Mouse (Mus musculus) limb, embryonic 11.5 days (tissue): ENCODE measurements around the gene Phgr1. TPM values are rescaled to one million over a fixed set of nuclear protein-coding genes. Genes with fewer than 3 reads are reported as not detected.

Experiments used
- ATAC-seq: fragments of 200-750 bp; cut with Nextera tagmentation; 2 replicates; pipeline ENCODE4 v1.8.0; 2017; ENCODE audit warnings: low read depth; ENCODE audit not compliant: insufficient number of reproducible peaks, low FRiP score, low TSS enrichment
- DNase-seq: peaks from one replicate; pipeline ENCODE4 v3.0.0-alpha.2; 2015; ENCODE audit warnings: low spot score
- H3K27ac ChIP-seq: fragments of 300-500 bp; sonication (generic); replicated peaks from 2 replicates; pipeline ENCODE4 v1.5.1; 2014; ENCODE audit warnings: low read depth, mild to moderate bottlenecking, low read length
- H3K27me3 ChIP-seq: fragments of 300-500 bp; sonication (generic); 2 replicates; pipeline ENCODE4 v1.6.1; 2014; ENCODE audit warnings: mild to moderate bottlenecking, low read length, mixed read lengths; ENCODE audit not compliant: control insufficient read depth, insufficient read depth
- H3K36me3 ChIP-seq: fragments of 300-500 bp; sonication (generic); 2 replicates; pipeline ENCODE4 v1.6.1; 2014; ENCODE audit warnings: mild to moderate bottlenecking, low read length, moderate library complexity, mixed read lengths; ENCODE audit not compliant: control insufficient read depth, insufficient read depth
- H3K4me1 ChIP-seq: fragments of 300-500 bp; sonication (generic); 2 replicates; pipeline ENCODE4 v1.6.1; 2014; ENCODE audit warnings: low read length, mixed read lengths; ENCODE audit not compliant: control insufficient read depth, insufficient read depth
- H3K4me2 ChIP-seq: fragments of 300-500 bp; sonication (generic); 2 replicates; pipeline ENCODE4 v1.6.1; 2014; ENCODE audit warnings: low read depth, mild to moderate bottlenecking, moderate library complexity; ENCODE audit not compliant: severe bottlenecking
- H3K4me3 ChIP-seq: fragments of 300-500 bp; sonication (generic); 2 replicates; pipeline ENCODE4 v1.5.1; 2014; ENCODE audit warnings: low read depth, low read length
- H3K9ac ChIP-seq: fragments of 300-500 bp; sonication (generic); 2 replicates; pipeline ENCODE4 v1.6.1; 2014; ENCODE audit warnings: mild to moderate bottlenecking, low read length
- H3K9me3 ChIP-seq: fragments of 300-500 bp; sonication (generic); 2 replicates; pipeline ENCODE4 v1.6.1; 2016; ENCODE audit warnings: low read length; ENCODE audit not compliant: control insufficient read depth
- WGBS: fragments of 180-500 bp; shearing (Covaris S2); extraction: QIAGEN DNeasy Blood & Tissue Kit; methylation state at CpG from one replicate; pipeline ENCODE4 v1.1.7; 2014; 5-methylcytosine and 5-hydroxymethylcytosine counted together
- polyA plus RNA-seq: library from polyadenylated mRNA; unstranded; fragments of >200 nt; fragmentation: Nextera tagmentation; extraction: Ambion mirVana; gene quantifications from 2 replicates; pipeline ENCODE4 v1.2.1, GENCODE M21; 2014

The Phgr1 gene
- polyA plus RNA-seq, 1 experiment from 2014 or later = not detected

DNA sequence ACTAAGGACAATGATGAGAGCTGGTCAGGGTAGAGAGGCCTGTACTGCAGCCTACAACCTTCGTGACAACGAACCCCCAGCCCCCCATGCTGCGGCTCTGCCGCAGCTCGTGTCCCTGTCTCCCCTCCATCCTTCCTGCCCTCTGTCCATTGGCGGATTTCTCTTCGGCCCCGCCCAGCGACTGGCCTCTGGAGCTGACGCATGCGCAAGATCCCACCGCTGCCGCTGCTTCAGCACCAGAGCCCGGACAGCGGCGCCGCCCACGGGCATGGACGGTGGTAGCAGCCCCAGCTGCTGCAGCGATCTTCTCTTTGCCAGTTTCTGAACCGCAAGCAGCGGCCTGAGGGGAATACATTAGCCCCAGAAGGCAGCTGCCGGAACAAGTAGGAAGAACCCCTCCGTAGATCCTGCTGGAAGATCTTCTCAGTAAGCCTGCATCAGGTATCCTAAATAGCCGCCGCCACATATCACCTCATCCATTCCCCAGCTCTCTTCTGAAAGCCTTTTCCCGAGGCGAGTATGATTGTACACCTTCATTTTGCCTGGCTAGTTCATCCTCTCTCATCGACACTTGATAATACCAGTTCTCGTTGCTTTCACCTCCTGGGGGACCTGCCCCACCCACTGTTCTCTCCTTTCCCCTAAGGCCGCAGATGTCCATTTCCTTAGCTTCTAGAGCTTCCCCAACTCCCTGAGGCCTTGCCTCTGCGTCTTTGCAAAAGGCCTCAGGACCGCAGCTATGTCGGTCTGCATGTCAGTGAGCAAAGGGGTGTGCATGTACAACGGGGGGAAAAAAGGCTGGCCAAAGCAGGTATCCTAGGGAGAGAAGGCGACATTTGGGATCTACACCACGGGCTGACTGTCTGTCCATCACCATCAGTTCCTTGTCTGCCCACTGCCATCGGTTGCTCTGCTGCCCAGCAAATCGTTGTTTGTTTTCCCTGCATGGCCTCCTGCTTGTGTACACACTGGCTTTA, 7.2 kb downstream of the Phgr1 start, which contains the start of gene Disp2:
Gene Disp2, plus strand, starts transcription at position 216 of the 977 bp plus-strand sequence.
- H3K27me3 ChIP-seq = 0 out of 2 replicates have a peak, but pooled peaks cover 3% of the 10 kb centered on the region
- 15% methylated on average over 39 of the region's 39 CpGs for whole genome bisulfite sequencing
- ATAC-seq (peak; percentile 75; the same call in 1 of the 2 replicates), DNase-seq (peak; percentile 97)
- no peaks in the 10 kb centered on the region; the same call in 1 of the 2 replicates for H3K4me1 ChIP-seq
- H3K9me3 ChIP-seq = no peaks in the 10 kb centered on the region
- no peaks in the 10 kb centered on the region for H3K36me3 ChIP-seq
- no peak within 1 kb of the TSS for H3K27ac ChIP-seq
- H3K9ac ChIP-seq = no peak within 1 kb of the TSS
- peak within 1 kb of the TSS; percentile 28 for H3K4me3 ChIP-seq
- peak within 1 kb of the TSS; percentile 64 for H3K4me2 ChIP-seq

DNA sequence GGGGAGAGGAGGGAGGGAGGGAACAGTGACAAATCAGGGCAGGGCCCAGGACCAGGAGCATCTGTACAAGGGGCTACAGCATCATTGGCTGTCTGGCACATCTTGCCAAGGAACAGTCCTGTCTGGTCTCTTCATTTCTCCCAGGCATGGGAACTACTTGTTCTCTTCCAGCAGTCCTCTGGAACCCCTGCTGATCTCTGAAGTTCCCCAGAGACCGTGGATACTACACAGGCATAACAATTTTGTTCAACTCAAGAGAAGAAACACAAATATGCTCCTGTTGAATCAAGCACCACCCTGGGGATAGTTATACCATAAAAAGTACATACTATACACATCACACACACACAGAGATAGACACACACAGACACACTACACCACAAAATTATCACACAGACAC, 8.5 kb downstream of the Phgr1 start:
- Histone ChIP-seq H3K9me3 (no peaks in the 10 kb centered on the region), H3K27ac (no peak overlapping the region), H3K27me3 (0 out of 2 replicates have a peak, but pooled peaks cover 3% of the 10 kb centered on the region), H3K4me3 (no peak overlapping the region), H3K4me2 (no peak overlapping the region), H3K9ac (no peak overlapping the region), H3K4me1 (no peaks in the 10 kb centered on the region; the same call in 1 of the 2 replicates), H3K36me3 (no peaks in the 10 kb centered on the region)
- WGBS = 45% methylated on average over 1 of the region's 1 CpGs
- no peak for ATAC-seq
- no peak for DNase-seq

DNA sequence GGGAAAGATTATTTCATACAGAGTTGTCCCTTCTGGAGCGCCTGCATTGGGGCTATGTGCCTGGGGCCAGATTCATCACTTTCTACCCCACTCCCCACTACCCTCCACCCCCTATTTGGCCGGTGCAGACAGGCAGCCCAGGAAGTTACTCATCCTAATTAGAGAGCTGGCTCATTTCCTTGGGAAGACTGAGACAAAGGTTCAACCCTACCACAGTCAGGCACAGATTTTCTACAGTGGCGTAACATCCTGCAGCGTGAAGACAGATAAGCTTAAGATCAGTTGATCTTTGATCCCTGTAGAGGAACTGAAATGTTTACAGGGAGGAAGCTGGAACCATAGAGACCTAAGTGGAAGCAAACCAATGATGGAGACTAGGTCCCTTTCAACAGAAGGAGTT, 9.7 kb downstream of the Phgr1 start:
- WGBS = 68% methylated on average over 4 of the region's 4 CpGs
- no peak overlapping the region for H3K4me3 ChIP-seq
- no peak overlapping the region for H3K9ac ChIP-seq
- no peaks in the 10 kb centered on the region; the same call in 1 of the 2 replicates for H3K4me1 ChIP-seq
- H3K27ac ChIP-seq = no peak overlapping the region
- H3K9me3 ChIP-seq = no peaks in the 10 kb centered on the region
- H3K27me3 ChIP-seq = 0 out of 2 replicates have a peak, but pooled peaks cover 3% of the 10 kb centered on the region
- DNase-seq (no peak), ATAC-seq (no peak)
- H3K4me2 ChIP-seq = no peak overlapping the region
- H3K36me3 ChIP-seq = no peaks in the 10 kb centered on the region

DNA sequence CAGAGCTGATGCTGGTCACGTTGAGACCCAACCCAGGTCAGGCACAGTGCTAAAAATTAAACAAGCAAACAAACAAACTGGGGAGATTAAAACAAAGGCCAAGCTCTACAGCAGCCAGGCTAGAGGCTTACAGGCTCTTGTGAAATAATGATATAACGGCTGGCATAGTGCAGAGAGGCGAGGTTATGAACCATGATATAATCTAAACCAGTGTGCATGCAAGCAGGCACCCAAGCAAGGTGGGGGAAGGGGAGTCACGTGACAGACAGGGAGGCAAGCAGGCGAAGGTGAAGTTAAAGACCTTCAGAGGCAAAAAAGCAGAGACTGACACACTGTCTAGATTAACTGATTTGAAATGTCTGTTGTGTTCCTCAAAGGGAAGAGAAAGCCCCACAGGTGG, 10.5 kb downstream of the Phgr1 start:
- 0 out of 2 replicates have a peak, but pooled peaks cover 3% of the 10 kb centered on the region for H3K27me3 ChIP-seq
- H3K4me2 ChIP-seq = no peak overlapping the region
- H3K9me3 ChIP-seq = no peaks in the 10 kb centered on the region
- H3K4me3 ChIP-seq = no peak overlapping the region
- no peak overlapping the region for H3K27ac ChIP-seq
- H3K4me1 ChIP-seq = no peaks in the 10 kb centered on the region; the same call in 1 of the 2 replicates
- no peaks in the 10 kb centered on the region for H3K36me3 ChIP-seq
- no peak overlapping the region for H3K9ac ChIP-seq
- WGBS = 58% methylated on average over 5 of the region's 5 CpGs
- no peak for DNase-seq
- ATAC-seq = no peak

DNA sequence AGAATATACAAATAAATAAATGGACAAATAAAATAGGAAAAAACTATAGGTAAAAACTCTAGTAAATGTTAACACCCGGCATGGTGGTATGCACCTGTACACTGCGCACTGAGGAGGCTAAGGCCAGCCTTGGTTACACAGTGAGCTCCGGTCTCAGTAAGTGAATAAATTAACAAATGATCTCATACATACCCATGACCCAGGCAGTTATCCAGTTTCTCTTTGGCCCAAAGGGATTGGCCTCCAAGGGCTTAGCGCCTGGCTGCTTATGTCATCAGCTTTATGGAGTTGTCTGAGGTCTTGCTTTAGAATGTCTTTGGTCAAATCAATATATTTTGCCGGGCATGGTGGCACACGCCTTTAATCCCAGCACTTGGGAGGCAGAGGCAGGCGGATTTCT, 11.1 kb downstream of the Phgr1 start:
- Histone ChIP-seq H3K27me3 (0 out of 2 replicates have a peak, but pooled peaks cover 3% of the 10 kb centered on the region), H3K9ac (no peak overlapping the region), H3K9me3 (no peaks in the 10 kb centered on the region), H3K4me1 (no peaks in the 10 kb centered on the region; the same call in 1 of the 2 replicates), H3K27ac (no peak overlapping the region), H3K4me2 (no peak overlapping the region), H3K4me3 (no peak overlapping the region), H3K36me3 (no peaks in the 10 kb centered on the region)
- 87% methylated on average over 7 of the region's 7 CpGs for WGBS
- ATAC-seq = no peak
- DNase-seq = no peak

DNA sequence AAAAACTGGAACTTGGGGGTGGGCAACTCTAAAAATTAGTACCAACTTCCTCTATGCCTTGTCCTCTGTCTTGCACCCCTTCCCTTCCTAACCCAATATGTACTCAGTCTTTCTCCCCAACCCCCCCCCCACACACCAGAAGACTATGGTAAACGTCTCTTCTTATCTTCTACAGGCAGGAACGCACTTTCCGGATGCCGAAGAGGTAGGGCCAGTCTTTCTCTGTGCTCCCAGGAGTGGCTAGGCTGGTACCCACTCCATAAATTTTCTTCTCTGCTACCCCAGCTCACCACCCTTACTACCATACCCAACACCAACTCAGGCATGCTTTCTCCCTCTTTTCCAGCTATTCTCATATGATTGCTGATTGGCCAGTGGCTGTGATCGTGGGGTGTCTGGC, 14.0 kb downstream of the Phgr1 start:
- Histone ChIP-seq H3K27ac (no peak overlapping the region), H3K4me2 (no peak overlapping the region), H3K4me1 (no peaks in the 10 kb centered on the region), H3K27me3 (no peaks in the 10 kb centered on the region), H3K4me3 (no peak overlapping the region), H3K9ac (no peak overlapping the region), H3K36me3 (no peaks in the 10 kb centered on the region), H3K9me3 (no peaks in the 10 kb centered on the region)
- WGBS = 95% methylated on average over 5 of the region's 5 CpGs
- DNase-seq = no peak
- no peak for ATAC-seq

DNA sequence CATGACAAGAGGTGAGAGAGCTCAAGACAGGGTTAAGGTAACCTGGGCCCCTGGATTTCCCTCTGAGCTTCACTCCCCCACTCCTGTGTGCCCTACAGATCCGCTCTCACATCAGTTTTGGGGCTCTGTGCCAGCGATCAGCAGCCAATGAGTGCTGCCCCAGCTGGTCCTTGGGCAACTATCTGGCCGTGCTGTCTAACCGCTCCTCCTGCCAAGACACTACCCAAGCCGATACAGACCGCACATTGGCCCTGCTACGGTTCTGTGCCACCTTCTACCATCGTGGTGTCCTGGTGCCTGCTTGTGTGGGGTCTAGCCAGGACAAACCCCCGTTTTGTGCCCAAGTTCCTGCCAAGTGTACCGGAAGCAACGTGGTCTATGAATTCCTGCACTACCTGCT, 16.9 kb downstream of the Phgr1 start:
- DNase-seq (no peak), ATAC-seq (no peak)
- Histone ChIP-seq H3K27me3 (no peaks in the 10 kb centered on the region; the same call in 1 of the 2 replicates), H3K9me3 (no peaks in the 10 kb centered on the region), H3K4me1 (no peaks in the 10 kb centered on the region), H3K9ac (no peak overlapping the region), H3K4me2 (no peak overlapping the region), H3K4me3 (no peak overlapping the region), H3K36me3 (no peaks in the 10 kb centered on the region), H3K27ac (no peak overlapping the region)
- 85% methylated on average over 11 of the region's 11 CpGs for WGBS

DNA sequence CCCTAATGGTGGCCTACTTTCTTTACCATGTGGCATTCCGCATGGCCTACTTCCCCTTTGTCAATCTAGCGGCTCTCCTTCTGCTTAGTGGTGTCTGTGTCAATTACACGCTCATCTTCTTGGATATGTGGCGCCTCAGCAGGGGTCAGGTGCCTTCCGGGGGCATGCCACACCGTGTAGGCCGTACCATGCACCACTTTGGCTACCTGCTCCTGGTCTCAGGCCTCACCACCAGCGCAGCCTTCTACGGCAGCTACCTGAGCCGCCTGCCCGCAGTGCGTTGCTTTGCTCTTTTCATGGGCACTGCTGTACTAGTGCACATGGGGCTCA, 17.6 kb downstream of the Phgr1 start:
- Histone ChIP-seq H3K4me3 (0 out of 2 replicates have a peak overlapping the region, but pooled peaks have one; percentile 5), H3K27me3 (no peaks in the 10 kb centered on the region; the same call in 1 of the 2 replicates), H3K9me3 (no peaks in the 10 kb centered on the region), H3K36me3 (no peaks in the 10 kb centered on the region), H3K4me1 (no peaks in the 10 kb centered on the region), H3K4me2 (peak overlapping the region; percentile 32), H3K9ac (no peak overlapping the region), H3K27ac (no peak overlapping the region)
- DNase-seq = no peak
- ATAC-seq = no peak
- WGBS = 56% methylated on average over 12 of the region's 12 CpGs
